Mouse (Mus musculus): ENCODE measurements around the gene Cst9. TPM values are rescaled to one million over a fixed set of nuclear protein-coding genes. Genes with fewer than 3 reads are reported as not detected.
A peak's percentile ranks its signal among the peaks of the same experiment; 100 is the strongest.

Gene Cst9
- total and polyA plus RNA-seq, 2 experiments from 2014 or later: not detected

- H3K4me3 ChIP-seq (ENCODE audit: low read depth, low read length): no peak overlapping the region
- H3K4me1 ChIP-seq (ENCODE audit: insufficient read depth): no peaks in the 10 kb centered on the region
- 90% methylated on average over 5 of the region's 5 CpGs for WGBS
- no peak for DNase-seq
- no peaks in the 10 kb centered on the region for H3K27me3 ChIP-seq (ENCODE audit: insufficient read depth, low read length)
- no peaks in the 10 kb centered on the region for H3K9me3 ChIP-seq (ENCODE audit: low read length)
- H3K4me2 ChIP-seq (ENCODE audit: low read depth): no peak overlapping the region
- no peak overlapping the region for H3K27ac ChIP-seq (ENCODE audit: low read depth, low read length)
- H3K36me3 ChIP-seq (ENCODE audit: insufficient read depth): no peaks in the 10 kb centered on the region
- H3K9ac ChIP-seq: no peak overlapping the region
- no peak for TF ChIP-seq CTCF (IDR thresholded peaks at IDR 0.05; ENCODE audit: low read depth)
- ATAC-seq: no peak
These were observed 3.3 kb downstream of the Cst9 start for GRCm38 (mm10) chr2:148838075-148838777.

GRCm38 (mm10) chr2:148839224-148839623 lies 4.3 kb downstream of the Cst9 start:
- Histone ChIP-seq H3K9ac (no peak overlapping the region), H3K27me3 (ENCODE audit: insufficient read depth, low read length) (no peaks in the 10 kb centered on the region), H3K4me2 (ENCODE audit: low read depth) (no peak overlapping the region), H3K4me3 (ENCODE audit: low read depth, low read length) (no peak overlapping the region), H3K4me1 (ENCODE audit: insufficient read depth) (no peaks in the 10 kb centered on the region), H3K9me3 (ENCODE audit: low read length) (no peaks in the 10 kb centered on the region), H3K27ac (ENCODE audit: low read depth, low read length) (no peak overlapping the region), H3K36me3 (ENCODE audit: insufficient read depth) (no peaks in the 10 kb centered on the region)
- DNase-seq: no peak
- TF ChIP-seq CTCF (IDR thresholded peaks at IDR 0.05; ENCODE audit: low read depth): no peak
- ATAC-seq: no peak
- WGBS: 96% methylated on average over 2 of the region's 2 CpGs

GRCm38 (mm10) chr2:148851116-148851906 lies 16.4 kb downstream of the Cst9 start:
- no peak overlapping the region for H3K4me3 ChIP-seq (ENCODE audit: low read depth, low read length)
- no peaks in the 10 kb centered on the region for H3K27me3 ChIP-seq (ENCODE audit: insufficient read depth, low read length)
- 37% methylated on average over 8 of the region's 8 CpGs for WGBS
- H3K36me3 ChIP-seq (ENCODE audit: insufficient read depth): no peaks in the 10 kb centered on the region
- H3K9me3 ChIP-seq (ENCODE audit: low read length): no peaks in the 10 kb centered on the region
- no peak overlapping the region for H3K27ac ChIP-seq (ENCODE audit: low read depth, low read length)
- DNase-seq (peak; percentile 85), ATAC-seq (peak; percentile 89)
- TF ChIP-seq CTCF (IDR thresholded peaks at IDR 0.05; ENCODE audit: low read depth): peak; percentile 86
- no peak overlapping the region for H3K4me2 ChIP-seq (ENCODE audit: low read depth)
- no peak overlapping the region for H3K9ac ChIP-seq
- H3K4me1 ChIP-seq (ENCODE audit: insufficient read depth): no peaks in the 10 kb centered on the region

- Histone ChIP-seq H3K27me3 (ENCODE audit: insufficient read depth, low read length) (no peaks in the 10 kb centered on the region), H3K4me3 (ENCODE audit: low read depth, low read length) (no peak overlapping the region), H3K9ac (no peak overlapping the region), H3K4me1 (ENCODE audit: insufficient read depth) (no peaks in the 10 kb centered on the region), H3K36me3 (ENCODE audit: insufficient read depth) (no peaks in the 10 kb centered on the region), H3K27ac (ENCODE audit: low read depth, low read length) (no peak overlapping the region), H3K4me2 (ENCODE audit: low read depth) (no peak overlapping the region), H3K9me3 (ENCODE audit: low read length) (no peaks in the 10 kb centered on the region)
- ATAC-seq (no peak), DNase-seq (no peak)
- no peak for TF ChIP-seq CTCF (IDR thresholded peaks at IDR 0.05; ENCODE audit: low read depth)
- 66% methylated on average over 8 of the region's 8 CpGs for WGBS
These were observed 21.9 kb downstream of the Cst9 start for GRCm38 (mm10) chr2:148856630-148857400.

- Histone ChIP-seq H3K27ac (ENCODE audit: low read depth, low read length) (no peak overlapping the region), H3K9ac (no peak overlapping the region), H3K4me1 (ENCODE audit: insufficient read depth) (no peaks in the 10 kb centered on the region), H3K9me3 (ENCODE audit: low read length) (no peaks in the 10 kb centered on the region), H3K4me3 (ENCODE audit: low read depth, low read length) (no peak overlapping the region), H3K27me3 (ENCODE audit: insufficient read depth, low read length) (no peaks in the 10 kb centered on the region), H3K4me2 (ENCODE audit: low read depth) (no peak overlapping the region), H3K36me3 (ENCODE audit: insufficient read depth) (no peaks in the 10 kb centered on the region)
- WGBS: 34% methylated on average over 4 of the region's 4 CpGs
- DNase-seq (no peak), ATAC-seq (no peak)
- no peak for TF ChIP-seq CTCF (IDR thresholded peaks at IDR 0.05; ENCODE audit: low read depth)
These were observed 22.6 kb downstream of the Cst9 start for GRCm38 (mm10) chr2:148857506-148857905.

- H3K9me3 ChIP-seq (ENCODE audit: low read length): no peaks in the 10 kb centered on the region
- no peak overlapping the region for H3K9ac ChIP-seq
- no peaks in the 10 kb centered on the region for H3K4me1 ChIP-seq (ENCODE audit: insufficient read depth)
- H3K36me3 ChIP-seq (ENCODE audit: insufficient read depth): no peaks in the 10 kb centered on the region
- H3K4me2 ChIP-seq (ENCODE audit: low read depth): no peak overlapping the region
- DNase-seq (no peak), ATAC-seq (no peak)
- no peaks in the 10 kb centered on the region for H3K27me3 ChIP-seq (ENCODE audit: insufficient read depth, low read length)
- WGBS: 58% methylated on average over 4 of the region's 4 CpGs
- H3K4me3 ChIP-seq (ENCODE audit: low read depth, low read length): no peak overlapping the region
- H3K27ac ChIP-seq (ENCODE audit: low read depth, low read length): peak overlapping the region; percentile 29; the same call in 1 of the 2 replicates
- no peak for TF ChIP-seq CTCF (IDR thresholded peaks at IDR 0.05; ENCODE audit: low read depth)
These were observed 26.0 kb downstream of the Cst9 start for GRCm38 (mm10) chr2:148860993-148861392.
